Mouse (Mus musculus): ENCODE data around the gene Tvp23a.

The Tvp23a gene

DNA sequence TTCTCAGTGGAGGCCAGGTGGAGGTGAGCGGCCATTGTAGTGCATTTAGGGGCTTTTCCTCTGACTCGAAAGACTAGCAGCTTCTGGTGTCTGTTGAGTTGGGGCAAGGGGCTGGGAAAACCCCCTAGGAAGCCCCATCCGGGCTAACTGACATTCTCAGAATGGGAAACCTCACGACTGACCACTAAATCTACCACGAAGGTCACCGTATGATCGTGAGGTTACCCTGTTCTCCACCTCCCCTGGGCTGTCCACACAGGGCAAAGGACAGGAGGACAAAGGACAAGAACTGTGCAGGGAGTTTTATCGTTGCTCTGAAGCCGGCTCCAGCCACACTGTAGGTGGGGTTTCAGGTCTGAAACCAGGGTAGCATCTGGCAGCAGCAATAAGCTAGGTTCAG, 1.8 kb upstream of the Tvp23a start:
- H3K4me1 ChIP-seq (replicated peaks; ENCODE audit: low read depth, low read length) = peaks cover 26% of the 10 kb centered on the region
- H3K27me3 ChIP-seq (ENCODE audit: insufficient read depth, low read length) = 0 out of 2 replicates have a peak, but pooled peaks cover 2% of the 10 kb centered on the region
- H3K4me3 ChIP-seq (replicated peaks; ENCODE audit: low read length) = no peak overlapping the region
- no peaks in the 10 kb centered on the region for H3K9me3 ChIP-seq (ENCODE audit: low read length)
- no peaks in the 10 kb centered on the region for H3K36me3 ChIP-seq (ENCODE audit: insufficient read depth, low read length)
- TF ChIP-seq NANOG (IDR thresholded peaks at IDR 0.05; ENCODE audit: borderline replicate concordance, low read length) (no peak), CTCF (conservative IDR thresholded peaks at IDR 0.05; ENCODE audit: low read length) (no peak), POU5F1 (IDR thresholded peaks at IDR 0.05; ENCODE audit: borderline replicate concordance, low read length) (no peak)

- H3K4me3 ChIP-seq (replicated peaks; ENCODE audit: low read length) = peak overlapping the region; percentile 78
- TF ChIP-seq POU5F1 (IDR thresholded peaks at IDR 0.05; ENCODE audit: borderline replicate concordance, low read length) (no peak), NANOG (IDR thresholded peaks at IDR 0.05; ENCODE audit: borderline replicate concordance, low read length) (no peak), CTCF (conservative IDR thresholded peaks at IDR 0.05; ENCODE audit: low read length) (no peak)
- H3K27me3 ChIP-seq (ENCODE audit: insufficient read depth, low read length) = 0 out of 2 replicates have a peak, but pooled peaks cover 2% of the 10 kb centered on the region
- no peaks in the 10 kb centered on the region for H3K36me3 ChIP-seq (ENCODE audit: insufficient read depth, low read length)
- H3K4me1 ChIP-seq (replicated peaks; ENCODE audit: low read depth, low read length) = peaks cover 26% of the 10 kb centered on the region
- H3K9me3 ChIP-seq (ENCODE audit: low read length) = no peaks in the 10 kb centered on the region
Measured at GRCm38 (mm10) chr16:10447781-10448180, 619 bp upstream of the Tvp23a start.

DNA sequence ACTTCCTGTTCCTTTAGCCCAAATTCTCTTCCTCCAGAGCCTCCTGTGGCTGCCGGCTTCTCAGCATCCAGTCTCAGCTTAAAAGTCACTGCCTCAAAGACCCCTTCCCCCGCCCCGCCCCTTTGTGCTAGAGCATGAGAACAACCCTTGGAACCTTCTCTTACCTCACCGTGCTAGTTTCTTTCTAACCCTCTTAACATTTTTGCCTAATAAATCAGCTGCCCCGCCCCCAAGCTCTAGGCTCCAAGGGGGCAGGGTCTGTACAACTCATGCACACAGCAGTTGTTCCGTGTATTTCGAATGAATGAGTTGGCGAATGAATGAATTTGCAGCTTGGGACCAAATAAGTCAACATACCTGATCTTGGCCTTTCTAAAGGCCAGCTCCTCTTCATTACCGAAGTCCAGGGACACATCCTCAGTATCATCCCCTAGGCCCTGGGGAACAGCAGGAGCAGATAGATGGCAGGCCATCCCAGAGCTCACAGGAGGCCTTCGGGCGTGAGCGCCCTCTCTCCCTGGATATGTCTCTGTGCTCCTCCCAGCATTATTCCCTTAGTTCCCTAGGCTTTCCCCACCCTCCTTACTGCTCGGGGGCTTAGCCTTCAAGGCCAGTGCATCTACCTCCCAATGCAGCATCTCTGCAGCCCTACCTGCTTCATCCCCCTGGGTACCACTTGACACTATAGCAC, 444 bp downstream of the Tvp23a start:
- Histone ChIP-seq H3K4me3 (replicated peaks; ENCODE audit: low read length) (peak overlapping the region; percentile 78), H3K36me3 (ENCODE audit: insufficient read depth, low read length) (no peaks in the 10 kb centered on the region), H3K4me1 (replicated peaks; ENCODE audit: low read depth, low read length) (peaks cover 26% of the 10 kb centered on the region), H3K9me3 (ENCODE audit: low read length) (no peaks in the 10 kb centered on the region), H3K27me3 (ENCODE audit: insufficient read depth, low read length) (no peaks in the 10 kb centered on the region)
- TF ChIP-seq POU5F1 (IDR thresholded peaks at IDR 0.05; ENCODE audit: borderline replicate concordance, low read length) (no peak), NANOG (IDR thresholded peaks at IDR 0.05; ENCODE audit: borderline replicate concordance, low read length) (no peak), CTCF (conservative IDR thresholded peaks at IDR 0.05; ENCODE audit: low read length) (no peak)

- H3K4me1 ChIP-seq (replicated peaks; ENCODE audit: low read depth, low read length) = peaks cover 32% of the 10 kb centered on the region
- no peak overlapping the region for H3K4me3 ChIP-seq (replicated peaks; ENCODE audit: low read length)
- no peaks in the 10 kb centered on the region for H3K9me3 ChIP-seq (ENCODE audit: low read length)
- TF ChIP-seq POU5F1 (IDR thresholded peaks at IDR 0.05; ENCODE audit: borderline replicate concordance, low read length) (no peak), CTCF (conservative IDR thresholded peaks at IDR 0.05; ENCODE audit: low read length) (no peak), NANOG (IDR thresholded peaks at IDR 0.05; ENCODE audit: borderline replicate concordance, low read length) (no peak)
- no peaks in the 10 kb centered on the region for H3K27me3 ChIP-seq (ENCODE audit: insufficient read depth, low read length)
- no peaks in the 10 kb centered on the region for H3K36me3 ChIP-seq (ENCODE audit: insufficient read depth, low read length)
Measured at GRCm38 (mm10) chr16:10443723-10444122, 3.4 kb downstream of the Tvp23a start.

GRCm38 (mm10) chr16:10441761-10442160, 5.4 kb downstream of the Tvp23a start:
- Histone ChIP-seq H3K4me3 (replicated peaks; ENCODE audit: low read length) (no peak overlapping the region), H3K4me1 (replicated peaks; ENCODE audit: low read depth, low read length) (peaks cover 19% of the 10 kb centered on the region), H3K9me3 (ENCODE audit: low read length) (no peaks in the 10 kb centered on the region), H3K36me3 (ENCODE audit: insufficient read depth, low read length) (no peaks in the 10 kb centered on the region), H3K27me3 (ENCODE audit: insufficient read depth, low read length) (no peaks in the 10 kb centered on the region)
- TF ChIP-seq CTCF (conservative IDR thresholded peaks at IDR 0.05; ENCODE audit: low read length) = no peak
- no peak for TF ChIP-seq POU5F1 (IDR thresholded peaks at IDR 0.05; ENCODE audit: borderline replicate concordance, low read length)
- no peak for TF ChIP-seq NANOG (IDR thresholded peaks at IDR 0.05; ENCODE audit: borderline replicate concordance, low read length)

DNA sequence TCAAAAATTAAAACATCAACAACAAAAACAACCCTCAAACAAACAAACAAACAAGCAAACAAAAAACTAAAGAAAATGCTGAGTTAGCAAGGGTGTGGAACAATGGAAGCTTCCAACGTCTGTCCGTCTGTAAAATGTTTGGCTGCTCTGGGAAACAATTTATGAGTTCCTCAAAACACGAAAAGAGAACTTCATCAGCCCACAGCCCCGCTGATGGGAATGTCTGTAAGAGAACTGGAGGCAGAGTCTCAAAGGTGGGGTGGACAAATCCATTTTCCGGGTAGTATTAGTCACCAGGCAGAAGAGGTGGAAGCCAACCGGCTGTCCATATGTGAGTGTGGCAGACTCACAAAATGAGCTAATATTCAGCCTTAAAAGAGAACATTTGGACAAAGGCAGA, 5.8 kb downstream of the Tvp23a start:
- no peak for TF ChIP-seq POU5F1 (IDR thresholded peaks at IDR 0.05; ENCODE audit: borderline replicate concordance, low read length)
- no peak for TF ChIP-seq CTCF (conservative IDR thresholded peaks at IDR 0.05; ENCODE audit: low read length)
- no peak for TF ChIP-seq NANOG (IDR thresholded peaks at IDR 0.05; ENCODE audit: borderline replicate concordance, low read length)
- Histone ChIP-seq H3K9me3 (ENCODE audit: low read length) (no peaks in the 10 kb centered on the region), H3K27me3 (ENCODE audit: insufficient read depth, low read length) (no peaks in the 10 kb centered on the region), H3K4me1 (replicated peaks; ENCODE audit: low read depth, low read length) (peaks cover 14% of the 10 kb centered on the region), H3K4me3 (replicated peaks; ENCODE audit: low read length) (no peak overlapping the region), H3K36me3 (ENCODE audit: insufficient read depth, low read length) (no peaks in the 10 kb centered on the region)

DNA sequence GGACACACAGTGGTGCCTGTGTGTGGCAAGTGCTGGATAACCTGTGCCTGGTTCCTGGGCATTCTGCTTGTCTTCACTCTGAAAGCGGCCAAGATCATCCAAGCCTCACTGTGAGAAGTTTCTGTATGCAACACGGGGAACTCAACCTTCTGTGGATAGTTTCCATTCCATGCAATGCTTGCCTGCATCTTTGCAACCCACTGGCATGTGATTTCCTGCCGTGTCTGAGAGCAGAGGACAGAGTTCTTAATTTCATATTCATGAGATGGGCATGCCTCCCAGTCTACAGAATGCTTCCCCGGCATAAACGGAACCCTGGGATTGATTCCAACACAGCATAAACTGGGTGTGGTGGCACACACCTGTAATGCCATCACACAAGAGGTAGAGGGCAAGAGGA, 9.1 kb downstream of the Tvp23a start:
- H3K36me3 ChIP-seq (ENCODE audit: insufficient read depth, low read length) = no peaks in the 10 kb centered on the region
- 0 out of 2 replicates have a peak, but pooled peaks cover 6% of the 10 kb centered on the region for H3K4me1 ChIP-seq (replicated peaks; ENCODE audit: low read depth, low read length)
- TF ChIP-seq POU5F1 (IDR thresholded peaks at IDR 0.05; ENCODE audit: borderline replicate concordance, low read length) (no peak), NANOG (IDR thresholded peaks at IDR 0.05; ENCODE audit: borderline replicate concordance, low read length) (no peak), CTCF (conservative IDR thresholded peaks at IDR 0.05; ENCODE audit: low read length) (no peak)
- no peak overlapping the region for H3K4me3 ChIP-seq (replicated peaks; ENCODE audit: low read length)
- no peaks in the 10 kb centered on the region for H3K9me3 ChIP-seq (ENCODE audit: low read length)
- H3K27me3 ChIP-seq (ENCODE audit: insufficient read depth, low read length) = no peaks in the 10 kb centered on the region

GRCm38 (mm10) chr16:10436166-10436565, 11.0 kb downstream of the Tvp23a start:
- no peak overlapping the region for H3K4me3 ChIP-seq (replicated peaks; ENCODE audit: low read length)

More at GRCm38 (mm10) chr16:10436166-10436565, 11.0 kb downstream of the Tvp23a start:
- no peaks in the 10 kb centered on the region for H3K9me3 ChIP-seq (ENCODE audit: low read length)
- no peaks in the 10 kb centered on the region for H3K36me3 ChIP-seq (ENCODE audit: insufficient read depth, low read length)
- H3K4me1 ChIP-seq (replicated peaks; ENCODE audit: low read depth, low read length) = 0 out of 2 replicates have a peak, but pooled peaks cover 6% of the 10 kb centered on the region
- H3K27me3 ChIP-seq (ENCODE audit: insufficient read depth, low read length) = peaks cover 7% of the 10 kb centered on the region; the same call in 1 of the 2 replicates
- TF ChIP-seq POU5F1 (IDR thresholded peaks at IDR 0.05; ENCODE audit: borderline replicate concordance, low read length) (no peak), NANOG (IDR thresholded peaks at IDR 0.05; ENCODE audit: borderline replicate concordance, low read length) (no peak), CTCF (conservative IDR thresholded peaks at IDR 0.05; ENCODE audit: low read length) (no peak)

Measured in E14TG2a.4 (cell line).